Mouse (Mus musculus): ENCODE data around the gene Galntl5. TPM values are rescaled to one million over a fixed set of nuclear protein-coding genes. Genes with fewer than 3 reads are reported as not detected.

Gene Galntl5
- total RNA-seq (2023), result not detected in 4 replicates

DNA sequence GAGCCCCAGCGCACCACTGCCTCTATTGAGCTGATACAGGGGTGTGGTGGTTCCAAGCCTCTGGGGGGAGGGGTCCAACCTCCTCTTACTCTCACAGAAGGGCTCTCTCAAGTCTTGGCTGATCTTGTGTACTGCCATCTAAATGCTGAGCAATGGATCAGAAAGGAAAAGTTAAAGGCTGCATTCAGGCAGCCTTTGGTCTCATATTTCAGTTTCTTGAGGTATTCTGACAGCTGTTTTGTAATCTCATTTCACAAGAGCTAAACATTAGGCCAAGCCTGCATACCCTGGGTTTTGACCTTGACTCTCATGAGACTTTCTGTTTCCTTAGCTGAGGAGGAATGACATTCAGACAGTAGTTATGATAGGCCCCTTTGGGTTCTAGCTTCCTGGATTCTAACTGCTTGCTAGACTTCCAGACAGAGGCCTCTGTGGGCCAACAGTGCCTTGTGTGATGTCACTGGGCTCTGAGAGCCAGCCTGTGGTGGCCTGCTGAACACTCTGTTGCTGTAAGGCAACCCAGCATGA, at the start of gene Galntl5:
Gene Galntl5 (plus strand): TSS at position 457 of the 528 bp plus-strand sequence.

DNA sequence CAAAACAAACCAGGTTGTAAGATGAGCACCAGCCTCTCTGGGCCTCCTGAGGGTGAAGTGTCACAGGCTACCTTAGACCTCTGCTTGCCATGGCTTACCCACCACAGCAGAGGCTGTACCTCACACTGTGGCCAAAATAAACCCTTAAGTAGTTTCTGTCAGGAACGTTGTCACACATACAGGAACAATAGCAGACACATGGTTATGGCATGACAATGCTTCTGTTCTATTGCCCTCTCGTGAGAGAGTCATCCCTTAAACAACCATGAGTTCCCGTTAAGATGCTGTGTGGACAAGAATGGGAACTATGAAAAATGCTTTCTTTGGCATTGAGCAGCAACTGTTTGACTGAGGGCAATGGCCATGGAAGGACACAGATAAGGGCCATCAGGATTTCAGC, 40.3 kb downstream of the Galntl5 start, which contains the start of gene Galnt11:
Gene Galnt11 (plus strand): TSS at position 301 of the 400 bp plus-strand sequence.

GRCm38 (mm10) chr5:25222752-25223702, 41.8 kb downstream of the Galntl5 start, which contains the start of gene E130116L18Rik:
TSS of gene E130116L18Rik (minus strand) at chr5:25223153.

Other genes starting within 250 kb of the Galntl5 start
- 27.1 to 46.3 TPM (median 35.3 TPM) in 4 replicates for gene Prkag2, start 80.8 kb upstream of the Galntl5 start, total RNA-seq (2023)
- 61.7 to 65.2 TPM (median 63.0 TPM) in 4 replicates for gene Galnt11, start 40.4 kb downstream of the Galntl5 start, total RNA-seq (2023)
- 3.5 to 5.0 TPM in 2 of 4 replicates, not detected in the others for gene E130116L18Rik, start 41.7 kb downstream of the Galntl5 start, total RNA-seq (2023)